Mouse (Mus musculus): ENCODE results near the gene Exph5.

DNA sequence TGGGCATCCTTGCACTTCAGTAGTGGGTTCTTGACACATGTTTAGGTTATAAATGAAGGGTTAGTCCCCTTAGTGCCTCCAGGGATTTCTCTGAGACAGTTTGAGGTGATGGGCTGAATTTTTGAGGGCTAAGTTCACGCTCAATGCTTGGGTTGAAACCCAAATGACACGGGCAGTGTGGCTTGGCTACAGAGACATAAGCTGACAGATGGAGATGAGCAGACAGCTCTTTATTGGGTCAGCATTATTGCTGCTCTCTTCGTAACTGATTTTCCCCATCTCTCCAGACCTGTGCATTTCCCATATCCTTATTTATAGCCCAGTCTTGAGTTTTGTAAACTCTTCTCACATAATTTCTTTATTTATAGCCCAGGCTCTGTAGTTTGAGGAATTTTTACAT is 76.7 kb downstream of the Exph5 start:
- TF ChIP-seq CTCF (IDR thresholded peaks at IDR 0.05; ENCODE audit: low read depth, low read length) (no peak), POLR2A (IDR thresholded peaks at IDR 0.05; ENCODE audit: extremely low read depth, insufficient read depth, low read length) (no peak)

All from liver, adult 2 months (tissue).